Mouse (Mus musculus) midbrain, postnatal 0 days (tissue): ENCODE results near the gene App. TPM values are rescaled to one million over a fixed set of nuclear protein-coding genes. Genes with fewer than 3 reads are reported as not detected.

Source experiments
- ATAC-seq: fragments of 200-750 bp; cut with Nextera tagmentation; 2 replicates; pipeline ENCODE4 v1.8.0; 2017; ENCODE audit warnings: moderate number of reproducible peaks, mild to moderate bottlenecking, moderate TSS enrichment, moderate library complexity; ENCODE audit not compliant: low FRiP score
- DNase-seq: peaks from one replicate; pipeline ENCODE4 v3.0.0-alpha.2; 2015; ENCODE audit warnings: low spot score
- H3K27ac ChIP-seq: fragments of 300-500 bp; sonication (generic); 2 replicates; pipeline ENCODE4 v1.5.1; 2014; ENCODE audit warnings: low read depth, mild to moderate bottlenecking, low read length, mixed read lengths
- H3K27me3 ChIP-seq: fragments of 300-500 bp; sonication (generic); 2 replicates; pipeline ENCODE4 v1.6.1; 2014; ENCODE audit warnings: low read length, control low read depth, mixed read lengths; ENCODE audit not compliant: insufficient read depth
- H3K36me3 ChIP-seq: fragments of 300-500 bp; sonication (generic); 2 replicates; pipeline ENCODE4 v1.6.1; 2014; ENCODE audit warnings: low read length, control low read depth, mixed read lengths; ENCODE audit not compliant: insufficient read depth
- H3K4me1 ChIP-seq: fragments of 300-500 bp; sonication (generic); 2 replicates; pipeline ENCODE4 v1.6.1; 2014; ENCODE audit warnings: mild to moderate bottlenecking, control low read depth, antibody characterized with exemption, low read length, mixed read lengths; ENCODE audit not compliant: insufficient read depth
- H3K4me2 ChIP-seq: fragments of 300-500 bp; sonication (generic); 2 replicates; pipeline ENCODE4 v1.6.1; 2014; ENCODE audit warnings: low read depth, mild to moderate bottlenecking, low read length, mixed read lengths; ENCODE audit not compliant: poor library complexity, severe bottlenecking
- H3K4me3 ChIP-seq: fragments of 300-500 bp; sonication (generic); 2 replicates; pipeline ENCODE4 v1.5.1; 2014; ENCODE audit warnings: low read depth, mild to moderate bottlenecking, low read length, moderate library complexity
- H3K9ac ChIP-seq: fragments of 300-500 bp; sonication (generic); replicated peaks from 2 replicates; pipeline ENCODE4 v1.6.1; 2014; ENCODE audit warnings: mild to moderate bottlenecking, low read length, moderate library complexity, mixed read lengths; ENCODE audit not compliant: poor library complexity, severe bottlenecking
- H3K9me3 ChIP-seq: fragments of 300-500 bp; sonication (generic); 2 replicates; pipeline ENCODE4 v1.6.1; 2016; ENCODE audit warnings: low read length, control low read depth
- CTCF ChIP-seq: IDR thresholded peaks from 2 replicates; pipeline ENCODE4 v1.5.1; 2016; ENCODE audit warnings: antibody characterized with exemption, mild to moderate bottlenecking
- WGBS: fragments of 180-500 bp; shearing (Covaris S2); extraction: QIAGEN DNeasy Blood & Tissue Kit; methylation state at CpG from one replicate; pipeline ENCODE4 v1.1.7; 2014; 5-methylcytosine and 5-hydroxymethylcytosine counted together
- polyA plus RNA-seq: library from polyadenylated mRNA; unstranded; fragments of >200 nt; fragmentation: Nextera tagmentation; extraction: Ambion mirVana; gene quantifications from 2 replicates; pipeline ENCODE4 v1.2.1, GENCODE M21; 2015
- total RNA-seq: library from RNA; depleted of rRNA; stranded (reverse); fragments of >200 nt; gene quantifications from 2 replicates; pipeline ENCODE4 v1.2.3, GENCODE M21; 2014

The App gene
- total and polyA plus RNA-seq, 2 experiments from 2014 or later: 511 to 597 TPM

- no peak overlapping the region for H3K27ac ChIP-seq
- no peak for DNase-seq
- H3K4me3 ChIP-seq: no peak overlapping the region
- no peak overlapping the region for H3K4me2 ChIP-seq
- no peaks in the 10 kb centered on the region for H3K4me1 ChIP-seq
- ATAC-seq: no peak
- peaks cover 4% of the 10 kb centered on the region; the same call in 1 of the 2 replicates for H3K36me3 ChIP-seq
- WGBS: 96% methylated on average over 12 of the region's 12 CpGs
- no peak overlapping the region for H3K9ac ChIP-seq
- H3K27me3 ChIP-seq: no peaks in the 10 kb centered on the region
- TF ChIP-seq CTCF: no peak
- H3K9me3 ChIP-seq: no peaks in the 10 kb centered on the region
These were observed 101.8 kb downstream of the App start for GRCm38 (mm10) chr16:85071791-85072190.

GRCm38 (mm10) chr16:85071248-85071647 lies 102.3 kb downstream of the App start:
- H3K27ac ChIP-seq: no peak overlapping the region
- peaks cover 4% of the 10 kb centered on the region; the same call in 1 of the 2 replicates for H3K36me3 ChIP-seq
- H3K4me3 ChIP-seq: no peak overlapping the region
- H3K4me1 ChIP-seq: no peaks in the 10 kb centered on the region
- no peaks in the 10 kb centered on the region for H3K27me3 ChIP-seq
- no peaks in the 10 kb centered on the region for H3K9me3 ChIP-seq
- H3K4me2 ChIP-seq: no peak overlapping the region
- 100% methylated on average over 1 of the region's 1 CpGs for WGBS
- TF ChIP-seq CTCF: no peak
- H3K9ac ChIP-seq: no peak overlapping the region
- DNase-seq (no peak), ATAC-seq (no peak)

DNA sequence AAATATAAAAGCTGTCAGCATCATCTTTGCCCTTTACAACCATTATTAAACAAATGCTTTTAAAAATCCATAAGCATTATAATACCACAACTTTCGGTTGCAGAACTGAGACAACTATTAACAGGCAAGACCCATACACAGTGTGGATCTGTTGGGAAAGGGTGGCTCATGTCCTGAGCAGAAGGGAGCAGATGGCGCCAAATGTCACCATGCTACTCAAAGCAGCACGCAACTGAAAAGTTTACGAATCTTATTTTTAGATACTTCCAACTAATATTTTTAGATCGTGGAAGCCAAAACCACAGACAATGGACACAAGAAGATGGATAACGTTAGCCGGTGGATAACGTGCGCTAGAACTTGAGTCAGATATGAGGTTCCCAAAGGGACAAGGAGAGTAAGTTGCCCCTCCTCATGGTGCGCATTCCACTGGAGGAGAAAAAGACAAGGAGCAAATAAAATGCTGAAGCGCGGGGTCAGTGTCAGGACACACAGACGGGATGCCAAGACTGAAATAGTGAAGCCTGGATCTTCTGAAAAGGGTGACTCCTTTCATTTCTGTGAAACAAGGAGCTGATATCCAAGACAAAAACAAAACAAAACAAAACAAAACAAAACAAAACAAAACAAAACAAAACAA lies 106.2 kb downstream of the App start:
- no peak overlapping the region for H3K9ac ChIP-seq
- no peak overlapping the region for H3K4me3 ChIP-seq
- ATAC-seq (no peak), DNase-seq (no peak)
- H3K4me1 ChIP-seq: no peaks in the 10 kb centered on the region
- H3K4me2 ChIP-seq: no peak overlapping the region
- no peaks in the 10 kb centered on the region for H3K9me3 ChIP-seq
- no peaks in the 10 kb centered on the region for H3K36me3 ChIP-seq
- H3K27ac ChIP-seq: no peak overlapping the region
- no peaks in the 10 kb centered on the region for H3K27me3 ChIP-seq
- 93% methylated on average over 13 of the region's 13 CpGs for WGBS
- no peak for TF ChIP-seq CTCF

DNA sequence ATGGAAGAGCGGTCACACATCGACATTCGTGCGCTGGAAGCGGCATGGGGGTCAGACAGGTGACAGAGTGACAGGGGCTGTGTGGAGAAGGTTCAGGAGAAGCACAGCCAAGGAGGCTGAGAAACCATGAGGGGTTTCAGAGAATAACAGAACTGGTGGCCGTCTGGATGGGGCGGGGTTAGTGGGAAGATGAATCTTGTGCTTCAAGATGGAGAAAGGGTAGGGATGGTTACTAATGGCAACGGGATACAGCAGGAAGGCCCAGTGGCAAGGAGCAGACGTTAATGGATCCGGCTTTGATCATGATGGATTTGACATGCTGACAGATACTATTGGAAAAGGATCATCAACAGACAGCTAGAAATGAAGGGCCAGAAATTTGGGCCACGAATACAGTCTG lies 107.3 kb downstream of the App start:
- DNase-seq (no peak), ATAC-seq (no peak)
- WGBS: 76% methylated on average over 11 of the region's 11 CpGs
- Histone ChIP-seq H3K9ac (no peak overlapping the region), H3K4me1 (no peaks in the 10 kb centered on the region), H3K4me3 (no peak overlapping the region), H3K27ac (no peak overlapping the region), H3K36me3 (no peaks in the 10 kb centered on the region), H3K27me3 (no peaks in the 10 kb centered on the region), H3K4me2 (no peak overlapping the region), H3K9me3 (no peaks in the 10 kb centered on the region)
- no peak for TF ChIP-seq CTCF

GRCm38 (mm10) chr16:85064800-85065199 lies 108.8 kb downstream of the App start:
- Histone ChIP-seq H3K4me1 (no peaks in the 10 kb centered on the region), H3K27ac (no peak overlapping the region), H3K4me3 (no peak overlapping the region), H3K27me3 (no peaks in the 10 kb centered on the region), H3K36me3 (no peaks in the 10 kb centered on the region), H3K9me3 (no peaks in the 10 kb centered on the region), H3K4me2 (no peak overlapping the region), H3K9ac (no peak overlapping the region)
- ATAC-seq (no peak), DNase-seq (no peak)
- TF ChIP-seq CTCF: no peak
- 83% methylated on average over 4 of the region's 6 CpGs for WGBS

- Histone ChIP-seq H3K4me3 (no peak overlapping the region), H3K9ac (no peak overlapping the region), H3K9me3 (no peaks in the 10 kb centered on the region), H3K4me2 (no peak overlapping the region), H3K36me3 (no peaks in the 10 kb centered on the region), H3K4me1 (peaks cover 3% of the 10 kb centered on the region; the same call in 1 of the 2 replicates), H3K27me3 (no peaks in the 10 kb centered on the region), H3K27ac (no peak overlapping the region)
- no peak for TF ChIP-seq CTCF
- WGBS: 76% methylated on average over 3 of the region's 3 CpGs
- ATAC-seq (no peak), DNase-seq (no peak)
These were observed 110.8 kb downstream of the App start for GRCm38 (mm10) chr16:85062732-85063131.
